Mouse (Mus musculus): ENCODE results near the gene Neurod4.

Neurod4 gene

GRCm38 (mm10) chr10:130234576-130234975 lies 45.5 kb downstream of the Neurod4 start:
- no peak for DNase-seq

DNA sequence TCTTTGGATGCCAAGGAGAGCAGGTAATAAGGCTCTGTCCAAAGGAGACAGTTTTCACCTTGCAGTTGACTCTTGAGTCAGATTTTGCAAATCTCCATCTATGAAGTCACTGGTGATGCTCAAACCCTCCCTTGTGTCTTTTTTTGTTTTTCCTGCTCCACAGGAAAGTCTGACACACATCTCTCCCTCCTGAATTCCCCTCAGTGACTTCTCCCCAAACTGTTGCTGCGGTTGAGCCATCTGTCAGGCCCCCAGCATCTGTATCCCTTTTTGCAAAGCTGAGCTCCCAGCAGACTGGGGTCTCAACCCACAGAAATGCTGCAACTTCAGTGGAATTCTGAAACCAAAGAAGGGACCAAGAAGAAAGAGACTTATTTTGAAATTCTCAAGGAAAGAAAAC lies 47.9 kb downstream of the Neurod4 start:
- DNase-seq = no peak

DNA sequence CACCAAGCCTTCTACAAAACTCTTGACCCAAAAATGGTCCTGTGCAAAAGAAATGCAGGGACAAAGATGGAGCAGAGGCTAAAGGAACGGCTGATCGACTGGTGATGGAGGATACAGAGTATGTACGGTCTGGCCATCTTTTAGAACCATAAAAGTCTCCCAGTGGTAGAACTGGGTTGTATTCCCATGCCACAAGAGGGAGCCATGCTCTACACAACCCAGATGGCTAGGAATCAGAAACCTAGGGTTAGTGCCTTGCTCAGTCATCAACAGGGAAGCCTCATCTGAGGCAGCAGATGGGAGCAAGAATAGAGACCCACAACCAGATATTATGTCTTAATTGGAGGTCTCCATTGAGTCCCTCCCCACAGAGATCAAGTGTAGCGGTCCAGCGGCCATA lies 50.5 kb downstream of the Neurod4 start:
- no peak for DNase-seq

DNA sequence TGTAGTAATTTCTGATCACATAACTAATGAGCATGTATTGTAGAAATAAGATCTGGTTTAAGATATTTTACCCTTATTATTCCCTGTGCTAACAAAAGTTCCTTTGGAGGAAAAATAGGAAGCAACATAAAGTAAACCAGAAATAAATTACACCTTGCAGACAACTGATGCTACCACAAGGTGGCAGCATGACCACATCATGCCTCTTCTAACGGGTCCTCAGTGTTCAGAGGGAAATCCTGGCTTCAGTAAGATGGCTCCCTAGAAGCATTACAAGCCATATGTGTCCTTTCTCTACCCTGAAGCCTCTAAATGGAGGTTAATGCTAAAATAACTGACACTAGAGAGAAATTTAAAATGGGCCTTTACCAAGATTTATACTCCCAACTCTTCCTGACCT lies 51.8 kb downstream of the Neurod4 start:
- peak; percentile 34 for DNase-seq

- no peak for DNase-seq
Measured at GRCm38 (mm10) chr10:130225034-130225433, 55.0 kb downstream of the Neurod4 start.
